Mouse (Mus musculus): ENCODE measurements around the gene Gm35315. TPM values are rescaled to one million over a fixed set of nuclear protein-coding genes. Genes with fewer than 3 reads are reported as not detected.

Gm35315 gene
- polyA plus RNA-seq, 1 experiment from 2014 or later = 0.32 TPM

DNA sequence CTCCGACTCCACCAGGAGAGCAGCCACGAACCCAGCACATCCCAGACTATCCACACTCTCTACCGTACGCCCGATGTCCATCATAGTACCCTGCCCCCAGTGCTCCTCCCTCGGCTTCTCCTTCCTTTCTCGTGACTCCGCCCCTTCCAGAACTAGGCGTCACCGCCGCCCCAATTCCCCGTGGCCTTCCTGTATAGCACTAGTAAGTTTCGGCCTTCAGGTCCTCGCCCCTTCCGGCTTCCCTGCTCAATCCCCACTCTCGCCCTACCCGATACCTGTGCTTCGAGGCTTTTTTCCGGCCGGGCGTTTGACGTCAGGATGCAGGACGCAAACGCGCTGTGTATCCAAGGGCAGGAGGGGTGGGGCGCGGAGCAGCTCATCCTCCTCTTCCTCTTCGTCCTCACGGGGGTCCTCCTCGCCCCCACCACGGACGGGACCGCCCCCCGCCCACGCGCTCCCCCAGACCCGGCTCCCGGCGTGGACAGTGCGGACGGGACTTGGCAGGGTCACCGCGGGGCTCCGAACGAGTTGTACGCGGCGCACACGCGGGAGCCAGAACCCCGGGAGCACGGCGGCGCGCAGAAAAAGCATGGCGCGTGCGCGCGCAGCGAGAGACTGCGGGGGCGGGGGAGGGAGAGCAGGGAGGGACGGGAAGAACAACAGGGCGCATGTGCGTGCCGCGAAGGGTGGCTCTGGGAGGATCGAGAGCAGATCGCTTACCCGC lies 13.5 kb upstream of the Gm35315 start, which contains the start of gene Gtpbp6:
Gtpbp6 (minus strand) TSS at position 617 of the 724 bp plus-strand sequence.
- ATAC-seq (ENCODE audit: low read depth) = peak; percentile 81
- Histone ChIP-seq H3K4me3 (peak within 1 kb of the TSS; percentile 74), H3K27me3 (no peaks in the 10 kb centered on the region), H3K9me3 (no peaks in the 10 kb centered on the region), H3K9ac (peak within 1 kb of the TSS; percentile 84), H3K27ac (replicated peaks) (peak within 1 kb of the TSS; percentile 97), H3K4me1 (replicated peaks) (peaks cover 25% of the 10 kb centered on the region), H3K4me2 (peak within 1 kb of the TSS; percentile 96), H3K36me3 (peaks cover 50% of the 10 kb centered on the region)
- WGBS = under 1% methylated on average over 70 of the region's 71 CpGs

DNA sequence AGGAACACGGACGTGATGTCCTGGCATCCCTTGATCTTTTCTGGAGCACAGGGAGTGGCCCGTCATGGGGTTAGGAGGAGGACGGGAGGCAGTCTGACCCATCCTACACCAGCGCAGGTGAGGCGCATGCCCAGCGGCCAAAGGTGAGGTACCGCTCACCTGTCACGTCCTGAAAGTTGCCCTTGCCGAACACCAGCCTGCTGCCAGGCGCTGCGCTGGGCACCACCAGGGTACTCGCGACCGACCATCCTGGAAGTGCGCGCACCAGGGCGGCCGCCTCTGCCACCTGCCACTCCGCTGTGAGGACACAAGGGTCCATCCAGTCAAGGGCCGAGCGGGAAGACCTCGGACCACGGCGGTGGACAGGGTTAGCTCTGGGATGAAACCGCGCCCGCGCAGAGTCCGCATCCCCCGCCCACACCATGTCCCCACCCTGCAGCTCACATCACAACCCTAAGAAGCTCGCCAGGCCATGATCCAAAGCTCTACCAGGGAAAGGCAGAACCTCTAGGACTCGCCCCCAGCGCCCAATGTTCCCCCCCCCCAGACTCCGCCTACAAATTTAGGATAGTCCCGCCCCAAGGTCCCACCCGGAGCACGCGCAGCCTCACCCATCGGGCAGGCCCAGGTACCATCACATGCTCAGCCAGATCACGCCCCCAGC lies 12.8 kb upstream of the Gm35315 start:
- H3K27me3 ChIP-seq = no peaks in the 10 kb centered on the region
- ATAC-seq (ENCODE audit: low read depth) = peak; percentile 15
- peak overlapping the region; percentile 74 for H3K4me3 ChIP-seq
- no peaks in the 10 kb centered on the region for H3K9me3 ChIP-seq
- H3K36me3 ChIP-seq = peaks cover 48% of the 10 kb centered on the region
- peaks cover 27% of the 10 kb centered on the region for H3K4me1 ChIP-seq (replicated peaks)
- H3K4me2 ChIP-seq = peak overlapping the region; percentile 96
- whole genome bisulfite sequencing = 16% methylated on average over 39 of the region's 41 CpGs
- H3K9ac ChIP-seq = peak overlapping the region; percentile 84
- peak overlapping the region; percentile 97 for H3K27ac ChIP-seq (replicated peaks)

DNA sequence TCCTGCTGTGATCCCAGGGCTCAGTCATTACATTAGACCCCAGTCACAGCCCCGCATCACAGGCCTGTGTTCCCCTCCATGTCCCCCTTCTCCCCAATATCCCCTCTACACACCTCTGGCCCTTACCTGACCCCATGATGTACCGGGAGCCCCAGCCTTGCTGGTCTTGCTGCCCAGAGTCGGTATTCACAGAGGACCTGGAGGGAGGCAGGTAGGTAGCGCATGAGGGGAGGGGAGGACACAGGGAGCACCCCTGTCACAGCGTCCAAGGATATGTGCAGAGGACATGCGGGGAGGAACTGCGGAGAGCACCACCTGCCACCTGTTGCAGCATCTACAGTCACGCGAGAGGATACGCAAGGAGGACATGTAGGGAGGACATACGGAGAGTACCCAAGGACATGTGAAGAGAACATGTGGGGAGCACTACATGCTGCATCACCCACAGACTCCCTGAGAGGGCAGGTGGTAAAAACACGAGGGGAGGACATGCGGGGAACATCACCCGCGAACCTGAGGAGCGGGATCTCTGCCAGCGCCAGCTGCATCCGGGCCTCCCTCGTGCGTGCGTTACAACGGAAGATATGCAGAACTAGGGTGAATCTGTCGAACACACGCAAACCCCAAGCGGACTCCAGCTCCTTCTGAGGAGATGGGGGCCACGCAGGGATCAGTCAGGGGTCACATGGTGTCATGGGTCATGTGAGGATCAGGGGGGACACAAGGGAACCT lies 12.1 kb upstream of the Gm35315 start:
- Histone ChIP-seq H3K4me2 (peak overlapping the region; percentile 96), H3K9ac (peak overlapping the region; percentile 84), H3K36me3 (peaks cover 42% of the 10 kb centered on the region), H3K9me3 (no peaks in the 10 kb centered on the region), H3K27ac (replicated peaks) (no peak overlapping the region), H3K27me3 (no peaks in the 10 kb centered on the region), H3K4me3 (peak overlapping the region; percentile 74), H3K4me1 (replicated peaks) (peaks cover 34% of the 10 kb centered on the region)
- WGBS = 93% methylated on average over 26 of the region's 26 CpGs
- ATAC-seq (ENCODE audit: low read depth) = no peak

DNA sequence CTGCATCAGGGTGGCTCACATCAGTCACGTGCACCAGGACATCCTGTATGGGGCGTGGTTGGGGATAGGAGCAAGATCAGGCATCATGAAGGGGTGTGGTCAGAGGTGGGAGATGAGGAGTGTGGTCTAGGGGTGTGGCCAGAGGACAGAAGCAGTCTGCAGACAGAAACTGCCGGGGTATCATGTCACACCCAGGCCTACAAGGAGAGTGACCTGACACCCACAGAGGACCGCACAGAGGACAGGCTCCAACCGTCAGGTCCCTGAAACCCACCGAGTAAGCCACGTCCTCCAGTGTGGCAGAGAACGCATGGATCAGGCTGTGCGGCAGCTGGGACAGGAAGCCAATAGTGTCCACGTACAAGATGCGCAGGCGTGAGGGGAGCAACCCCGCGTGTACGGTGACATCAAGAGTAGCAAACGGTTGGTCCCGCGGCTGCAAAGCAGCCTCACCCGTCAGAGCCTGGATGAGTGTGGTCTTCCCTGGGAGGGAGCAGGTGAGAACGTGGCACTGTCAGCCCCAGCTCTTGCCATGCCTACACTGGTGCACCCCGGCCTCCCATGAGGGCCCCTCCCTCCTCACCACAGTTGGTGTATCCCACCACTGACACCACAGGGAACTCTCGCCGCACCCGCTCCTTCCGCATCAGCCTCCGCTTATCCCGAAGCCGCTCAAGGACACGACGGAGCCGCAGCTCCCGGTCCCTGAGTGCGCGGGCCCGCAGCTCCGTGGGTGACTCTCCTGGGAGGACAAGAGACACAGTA lies 10.6 kb upstream of the Gm35315 start:
- H3K36me3 ChIP-seq = peaks cover 42% of the 10 kb centered on the region
- peaks cover 40% of the 10 kb centered on the region for H3K4me1 ChIP-seq (replicated peaks)
- 95% methylated on average over 36 of the region's 36 CpGs for WGBS
- no peak overlapping the region for H3K4me2 ChIP-seq
- no peaks in the 10 kb centered on the region for H3K9me3 ChIP-seq
- H3K27me3 ChIP-seq = no peaks in the 10 kb centered on the region
- no peak overlapping the region for H3K27ac ChIP-seq (replicated peaks)
- no peak for ATAC-seq (ENCODE audit: low read depth)
- H3K9ac ChIP-seq = no peak overlapping the region
- no peak overlapping the region for H3K4me3 ChIP-seq

DNA sequence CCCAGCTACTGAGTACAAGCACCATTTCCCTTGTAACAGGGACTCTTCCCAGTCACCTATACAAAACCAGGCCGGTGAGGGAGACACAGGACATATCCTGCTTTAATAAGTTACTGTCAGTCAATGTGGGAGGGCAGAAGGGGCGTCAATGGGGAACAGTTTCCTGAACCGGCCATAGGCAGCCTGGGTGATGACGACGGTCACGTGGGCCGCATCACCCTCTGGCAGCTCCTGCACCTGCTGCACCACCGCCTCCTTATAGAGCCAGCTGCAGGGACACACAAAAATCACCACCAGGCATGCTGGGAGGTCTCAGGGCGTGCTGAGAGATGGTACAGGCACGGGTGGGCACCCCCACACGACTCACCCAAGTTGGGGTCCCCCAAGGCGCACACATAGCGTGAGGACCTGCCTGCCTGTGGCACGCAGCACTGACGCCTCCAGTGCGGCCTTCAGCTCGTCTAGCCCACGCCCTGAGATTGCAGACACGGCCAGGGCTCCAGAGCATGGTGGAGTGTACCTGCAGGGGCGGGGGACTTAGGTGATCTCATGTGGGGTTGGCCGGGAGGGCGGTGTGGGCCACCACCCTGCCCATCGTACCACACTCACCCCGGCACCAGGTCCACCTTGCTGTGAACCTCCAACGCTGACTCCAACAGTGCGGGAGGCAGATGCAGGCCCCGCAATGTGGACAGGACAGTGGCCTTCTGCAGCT lies 9.8 kb upstream of the Gm35315 start:
- no peak overlapping the region for H3K27ac ChIP-seq (replicated peaks)
- no peak overlapping the region for H3K4me3 ChIP-seq
- peaks cover 42% of the 10 kb centered on the region for H3K36me3 ChIP-seq
- H3K4me2 ChIP-seq = no peak overlapping the region
- H3K9me3 ChIP-seq = no peaks in the 10 kb centered on the region
- no peak overlapping the region for H3K9ac ChIP-seq
- H3K4me1 ChIP-seq (replicated peaks) = peaks cover 40% of the 10 kb centered on the region
- no peaks in the 10 kb centered on the region for H3K27me3 ChIP-seq
- no peak for ATAC-seq (ENCODE audit: low read depth)
- 95% methylated on average over 27 of the region's 27 CpGs for WGBS

GRCm38 (mm10) chr5:110102853-110103625 lies 8.8 kb upstream of the Gm35315 start:
- WGBS = 95% methylated on average over 19 of the region's 19 CpGs

GRCm38 (mm10) chr5:110102429-110102828 lies 8.2 kb upstream of the Gm35315 start:
- Histone ChIP-seq H3K4me1 (replicated peaks) (peaks cover 40% of the 10 kb centered on the region), H3K9me3 (no peaks in the 10 kb centered on the region), H3K4me3 (no peak overlapping the region), H3K9ac (no peak overlapping the region), H3K36me3 (peaks cover 42% of the 10 kb centered on the region), H3K4me2 (peak overlapping the region; percentile 63), H3K27me3 (no peaks in the 10 kb centered on the region), H3K27ac (replicated peaks) (no peak overlapping the region)
- WGBS = 90% methylated on average over 13 of the region's 13 CpGs
- no peak for ATAC-seq (ENCODE audit: low read depth)

More at GRCm38 (mm10) chr5:110102853-110103625, 8.8 kb upstream of the Gm35315 start:
- Histone ChIP-seq H3K4me3 (no peak overlapping the region), H3K4me2 (no peak overlapping the region), H3K36me3 (peaks cover 42% of the 10 kb centered on the region), H3K4me1 (replicated peaks) (peaks cover 40% of the 10 kb centered on the region), H3K27ac (replicated peaks) (no peak overlapping the region), H3K9me3 (no peaks in the 10 kb centered on the region), H3K27me3 (no peaks in the 10 kb centered on the region), H3K9ac (no peak overlapping the region)
- no peak for ATAC-seq (ENCODE audit: low read depth)

DNA sequence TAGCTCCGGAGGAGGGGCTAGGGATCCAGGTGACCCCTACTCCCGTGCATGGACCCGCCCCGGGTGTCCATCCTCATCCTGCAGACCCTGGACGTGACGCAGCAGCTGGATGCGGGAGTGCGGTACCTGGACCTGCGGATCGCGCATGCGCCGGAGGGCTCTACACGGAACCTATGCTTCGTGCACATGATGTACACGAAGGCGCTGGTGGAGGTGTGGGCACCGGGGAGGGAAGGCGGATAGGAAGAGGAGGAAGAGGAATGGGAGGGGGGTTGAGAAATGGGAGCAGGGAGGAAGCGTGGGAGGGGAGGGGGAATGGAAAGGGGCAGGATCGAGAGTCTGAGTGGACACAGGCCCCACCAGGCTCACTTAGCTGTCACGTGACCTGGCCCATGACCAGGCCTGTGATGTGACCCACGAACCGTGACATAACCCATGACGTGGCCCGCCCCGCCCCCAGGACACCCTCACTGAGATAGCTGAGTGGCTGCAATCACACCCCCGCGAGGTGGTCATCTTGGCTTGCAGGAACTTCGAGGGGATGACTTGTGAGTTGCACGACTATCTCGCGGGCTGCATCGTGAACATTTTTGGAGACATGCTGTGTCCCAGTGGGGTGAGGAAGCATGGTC lies 7.6 kb upstream of the Gm35315 start:
- Histone ChIP-seq H3K4me1 (replicated peaks) (peaks cover 37% of the 10 kb centered on the region), H3K27me3 (no peaks in the 10 kb centered on the region), H3K9ac (peak overlapping the region; percentile 61), H3K27ac (replicated peaks) (no peak overlapping the region), H3K36me3 (peaks cover 42% of the 10 kb centered on the region), H3K9me3 (no peaks in the 10 kb centered on the region), H3K4me2 (peak overlapping the region; percentile 63), H3K4me3 (peak overlapping the region; percentile 35)
- ATAC-seq (ENCODE audit: low read depth) = peak; percentile 42
- 23% methylated on average over 34 of the region's 34 CpGs for WGBS

DNA sequence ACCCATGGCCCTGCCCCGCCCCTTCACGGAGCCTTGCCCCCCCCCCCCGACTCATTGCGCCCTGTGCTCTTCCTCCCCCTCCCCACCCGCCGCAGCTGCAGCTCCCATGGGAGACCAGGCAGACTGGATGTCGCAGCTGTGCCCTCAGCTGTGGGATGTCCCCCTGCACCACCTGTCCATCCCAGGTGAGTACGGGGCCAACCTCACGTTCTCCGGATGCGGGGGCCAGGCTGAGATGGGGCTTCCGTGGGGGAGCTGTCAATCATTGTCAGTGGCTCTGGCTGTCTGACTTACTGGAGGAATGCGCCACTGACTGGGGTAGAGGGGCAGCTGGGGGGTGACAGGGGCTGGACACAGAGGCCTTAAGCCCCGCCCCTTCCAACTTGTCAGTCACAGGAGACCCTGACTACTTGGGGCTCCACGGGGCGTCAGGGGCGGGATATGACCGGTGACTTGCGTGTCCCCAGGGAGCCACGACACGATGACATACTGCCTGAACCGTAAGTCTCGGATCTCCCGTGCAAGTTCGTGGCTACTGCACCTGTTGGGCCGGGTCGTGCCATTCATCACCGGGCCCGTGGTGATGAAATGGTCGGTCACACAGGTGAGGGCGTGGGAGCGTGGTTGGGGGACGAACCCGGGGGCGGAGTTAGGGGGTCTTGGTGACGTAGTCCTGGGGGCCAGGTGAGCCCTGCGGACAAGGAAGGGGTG lies 6.9 kb upstream of the Gm35315 start:
- WGBS = 2% methylated on average over 35 of the region's 37 CpGs
- H3K27ac ChIP-seq (replicated peaks) = no peak overlapping the region
- H3K4me1 ChIP-seq (replicated peaks) = peaks cover 29% of the 10 kb centered on the region
- H3K9ac ChIP-seq = peak overlapping the region; percentile 61
- peaks cover 36% of the 10 kb centered on the region for H3K36me3 ChIP-seq
- no peaks in the 10 kb centered on the region for H3K27me3 ChIP-seq
- peak overlapping the region; percentile 35 for H3K4me3 ChIP-seq
- H3K4me2 ChIP-seq = peak overlapping the region; percentile 63
- peak; percentile 40 for ATAC-seq (ENCODE audit: low read depth)
- no peaks in the 10 kb centered on the region for H3K9me3 ChIP-seq
